Mouse (Mus musculus) frontal cortex, adult 2 months (tissue): ENCODE data around the gene Rfx2. TPM values are rescaled to one million over a fixed set of nuclear protein-coding genes. Genes with fewer than 3 reads are reported as not detected.

Experiments
- DNase-seq, 2 experiments: peaks; one replicate each; pipeline ENCODE4 v3.0.0; 2022; ENCODE audit warnings: low spot score in 1 of 2; ENCODE audit errors: extremely low spot score in 1 of 2
- polyA plus RNA-seq: library from polyadenylated mRNA; depleted of rRNA; stranded (reverse); fragments of >200 nt; gene quantifications from 2 replicates; pipeline ENCODE4 v1.2.3, GENCODE M21; 2012

The Rfx2 gene
- polyA plus RNA-seq, 1 experiment: 4.0 TPM

DNA sequence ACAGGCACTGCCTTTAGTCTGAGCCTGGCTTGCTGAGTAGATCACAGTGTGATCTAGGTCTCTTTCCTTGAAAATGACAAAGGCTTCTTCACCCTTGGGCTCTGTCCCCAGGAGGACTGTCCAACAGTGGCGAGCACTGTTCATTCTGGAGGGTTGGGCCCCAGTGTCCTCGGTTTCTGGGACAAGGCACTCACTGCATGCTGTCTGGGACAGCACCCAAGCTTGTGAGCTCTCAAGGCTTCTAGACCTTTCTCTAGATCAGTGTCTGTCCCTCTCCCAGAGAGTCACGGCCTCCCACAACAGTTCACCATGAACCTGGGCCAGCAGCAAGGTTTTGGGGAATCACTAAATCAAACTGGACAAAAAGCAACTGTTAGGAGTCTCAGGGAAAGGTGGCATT is 38.2 kb downstream of the Rfx2 start:
- no peak for DNase-seq

DNA sequence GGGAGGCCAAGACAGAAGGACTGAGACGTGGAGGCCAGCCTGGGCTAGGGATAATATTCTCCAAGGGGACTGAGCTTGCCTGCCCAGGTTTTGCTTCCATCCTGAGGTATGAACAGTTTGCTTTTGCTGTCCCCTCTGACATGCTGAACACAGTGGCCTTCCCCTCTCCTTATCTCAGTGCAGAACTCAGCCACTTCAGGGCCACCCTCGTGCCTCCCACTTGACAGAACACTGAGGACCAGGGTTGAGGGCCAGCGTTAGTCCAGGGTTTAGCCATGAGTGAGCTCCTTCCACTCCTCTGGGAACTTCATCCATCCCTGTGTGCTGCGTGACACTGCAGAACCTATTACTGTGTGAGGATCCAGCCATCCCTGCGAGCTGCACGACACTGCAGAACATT is 41.5 kb downstream of the Rfx2 start:
- DNase-seq: no peak

DNA sequence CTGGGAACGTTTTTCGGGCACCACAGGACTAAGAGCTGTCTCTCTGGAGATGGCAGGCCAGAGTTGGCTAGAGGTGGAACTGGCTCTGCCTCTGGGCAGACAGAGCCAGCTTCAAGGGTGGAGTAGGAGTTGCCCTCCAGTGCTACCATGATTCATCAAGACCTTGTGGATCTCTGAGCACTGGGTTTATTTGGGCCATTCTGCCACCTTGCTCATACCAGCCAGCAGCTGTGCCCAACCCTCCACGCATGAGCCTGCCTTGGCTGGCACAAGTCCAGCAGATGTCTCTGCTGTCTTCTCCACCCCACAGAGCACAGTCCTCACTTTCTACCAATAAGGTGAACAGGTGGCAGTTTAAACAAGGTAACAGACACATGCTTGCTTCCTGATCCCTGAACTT is 41.9 kb downstream of the Rfx2 start:
- no peak for DNase-seq

DNA sequence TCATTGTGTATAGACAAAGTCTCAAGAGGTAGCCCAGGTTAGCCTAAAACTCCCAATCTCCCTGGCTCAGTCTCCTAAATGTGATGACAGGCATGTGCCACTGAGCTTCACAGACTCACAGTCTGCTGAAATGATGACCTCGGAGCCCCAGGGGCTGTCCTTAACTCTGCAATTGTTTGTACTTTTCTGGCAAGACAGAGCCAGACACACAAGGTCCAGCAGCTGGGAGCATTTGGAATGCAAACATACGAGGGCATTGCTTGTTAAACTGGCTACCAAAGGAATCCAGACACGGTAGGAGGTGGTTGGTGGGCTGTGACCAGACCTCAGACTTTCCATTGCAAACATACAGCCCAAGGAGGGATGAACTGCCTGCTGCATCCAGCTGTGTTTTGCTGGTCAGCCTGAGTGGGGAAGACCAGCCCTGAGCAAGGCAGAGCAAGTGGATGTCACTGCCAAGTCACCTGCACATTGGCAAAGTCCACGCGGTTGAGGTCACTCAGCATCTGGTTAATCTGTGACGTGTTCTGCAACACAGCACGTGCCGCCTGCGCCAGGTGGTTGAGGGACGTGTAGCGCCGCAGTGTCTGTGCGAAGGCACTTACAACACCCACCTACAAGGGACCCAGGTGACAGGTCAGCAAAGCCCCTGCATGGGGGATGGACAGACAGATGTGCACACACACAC is 50.4 kb downstream of the Rfx2 start:
- no peak for DNase-seq

DNA sequence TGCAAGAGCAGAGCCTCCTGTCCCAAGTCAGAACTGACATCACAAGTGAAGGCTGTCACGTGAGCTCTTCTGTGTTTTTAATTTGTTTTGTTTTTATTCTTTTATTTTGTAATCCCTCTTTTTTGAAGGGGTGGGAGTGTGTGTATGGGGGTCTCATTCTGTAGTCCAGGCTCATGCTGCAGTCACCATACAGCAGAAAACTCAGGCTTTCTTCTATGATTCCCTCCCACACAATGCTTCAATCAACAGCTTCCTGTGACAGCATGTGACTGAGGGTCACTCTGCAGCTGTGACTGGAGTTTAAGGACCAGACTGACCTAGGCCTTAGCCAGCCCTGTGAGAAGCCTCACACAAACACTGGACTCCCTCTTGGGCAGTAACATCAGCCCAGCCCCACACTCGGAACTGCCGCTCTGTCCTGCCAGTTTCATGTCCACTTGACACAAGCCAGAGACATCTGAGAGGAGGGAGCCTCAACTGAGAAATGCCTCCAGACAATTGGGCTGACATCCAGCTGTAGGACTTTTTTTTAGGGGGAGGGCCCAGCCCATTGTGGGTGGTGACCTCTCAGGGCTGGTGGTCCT is 51.9 kb downstream of the Rfx2 start:
- no peak for DNase-seq

DNA sequence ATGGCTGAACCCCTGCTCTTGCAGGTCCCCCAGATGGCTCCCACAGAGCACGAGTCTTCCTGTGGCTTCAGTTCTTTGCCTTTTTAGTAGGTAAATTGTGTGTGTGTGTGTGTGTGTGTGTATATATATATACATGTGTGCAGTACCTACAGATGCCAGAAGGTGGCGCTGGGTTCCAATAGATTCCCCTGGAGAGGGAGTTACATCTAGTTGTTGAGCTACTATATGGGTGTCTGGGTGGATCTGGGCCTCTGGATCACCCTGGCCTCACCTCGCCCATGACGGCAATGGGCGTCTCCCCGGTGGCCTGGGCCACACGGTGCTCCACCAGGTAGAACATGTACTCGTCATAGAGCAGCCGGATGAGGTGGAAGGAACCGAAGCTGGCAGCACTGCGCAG is 53.2 kb downstream of the Rfx2 start:
- no peak for DNase-seq

DNA sequence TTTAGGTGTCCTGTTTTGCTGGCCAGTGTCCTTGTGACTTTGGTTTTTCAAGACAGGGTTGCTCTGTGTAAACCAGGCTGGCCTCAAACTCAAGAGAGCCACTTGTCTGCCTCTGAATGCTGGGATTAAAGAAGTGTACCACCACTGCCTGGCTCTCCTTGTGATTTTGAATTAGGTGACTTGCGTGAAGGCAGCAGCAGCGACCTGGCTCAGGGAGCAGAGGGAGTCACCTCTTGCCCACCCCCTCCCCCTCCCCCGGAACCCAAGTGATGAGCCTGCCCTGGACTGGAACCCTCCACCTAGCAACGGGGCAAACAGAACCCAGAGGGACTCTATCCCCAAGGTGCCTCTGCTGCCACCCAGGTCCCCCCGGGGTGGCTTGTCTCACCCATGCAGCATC is 60.9 kb downstream of the Rfx2 start, which contains the start of gene Prr22:
Gene Prr22, plus strand, starts transcription at position 301 of the 400 bp plus-strand sequence.
- DNase-seq: no peak

DNA sequence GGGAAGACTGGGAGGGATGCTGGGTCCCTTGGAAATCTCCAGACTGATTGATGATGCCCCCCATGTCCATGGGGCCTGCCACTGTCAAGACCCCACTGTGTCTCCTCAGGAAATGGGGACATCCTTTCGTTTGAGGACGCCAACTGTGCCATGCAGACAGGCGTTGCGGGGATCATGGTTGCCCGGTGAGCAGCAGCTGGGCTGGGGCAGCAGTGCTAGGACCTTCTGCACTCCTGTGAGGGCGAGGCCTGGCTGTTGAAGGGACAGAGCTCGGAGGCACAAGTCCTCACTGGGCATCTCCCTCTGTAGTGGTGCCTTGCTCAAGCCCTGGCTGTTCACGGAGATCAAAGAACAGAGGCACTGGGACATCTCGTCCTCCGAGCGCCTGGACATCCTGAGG is 61.9 kb downstream of the Rfx2 start:
- no peak for DNase-seq

DNA sequence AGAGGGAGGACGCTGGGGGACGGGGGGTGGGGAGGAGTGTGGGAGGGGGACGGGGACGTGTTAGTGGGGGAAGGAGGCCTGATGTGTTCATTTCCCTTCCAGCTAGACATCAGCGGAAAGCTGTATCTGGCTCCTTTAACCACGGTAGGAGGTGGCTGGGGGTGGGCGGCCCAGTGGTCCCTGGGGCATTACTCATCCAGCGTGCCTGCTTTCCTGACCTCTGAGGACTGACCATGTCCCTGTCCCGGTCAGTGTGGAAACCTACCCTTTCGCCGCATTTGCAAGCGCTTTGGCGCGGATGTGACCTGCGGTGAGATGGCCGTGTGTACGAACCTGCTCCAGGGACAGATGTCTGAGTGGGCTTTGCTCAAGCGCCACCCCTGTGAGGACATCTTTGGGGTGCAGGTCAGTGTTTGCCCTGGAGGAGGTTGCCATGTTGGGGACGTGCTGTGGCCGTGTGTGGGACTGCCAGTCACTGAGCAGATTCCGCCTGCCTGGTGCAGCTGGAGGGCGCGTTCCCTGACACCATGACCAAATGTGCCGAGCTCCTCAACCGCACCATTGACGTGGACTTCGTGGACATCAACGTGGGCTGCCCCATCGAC is 63.2 kb downstream of the Rfx2 start:
- no peak for DNase-seq

DNA sequence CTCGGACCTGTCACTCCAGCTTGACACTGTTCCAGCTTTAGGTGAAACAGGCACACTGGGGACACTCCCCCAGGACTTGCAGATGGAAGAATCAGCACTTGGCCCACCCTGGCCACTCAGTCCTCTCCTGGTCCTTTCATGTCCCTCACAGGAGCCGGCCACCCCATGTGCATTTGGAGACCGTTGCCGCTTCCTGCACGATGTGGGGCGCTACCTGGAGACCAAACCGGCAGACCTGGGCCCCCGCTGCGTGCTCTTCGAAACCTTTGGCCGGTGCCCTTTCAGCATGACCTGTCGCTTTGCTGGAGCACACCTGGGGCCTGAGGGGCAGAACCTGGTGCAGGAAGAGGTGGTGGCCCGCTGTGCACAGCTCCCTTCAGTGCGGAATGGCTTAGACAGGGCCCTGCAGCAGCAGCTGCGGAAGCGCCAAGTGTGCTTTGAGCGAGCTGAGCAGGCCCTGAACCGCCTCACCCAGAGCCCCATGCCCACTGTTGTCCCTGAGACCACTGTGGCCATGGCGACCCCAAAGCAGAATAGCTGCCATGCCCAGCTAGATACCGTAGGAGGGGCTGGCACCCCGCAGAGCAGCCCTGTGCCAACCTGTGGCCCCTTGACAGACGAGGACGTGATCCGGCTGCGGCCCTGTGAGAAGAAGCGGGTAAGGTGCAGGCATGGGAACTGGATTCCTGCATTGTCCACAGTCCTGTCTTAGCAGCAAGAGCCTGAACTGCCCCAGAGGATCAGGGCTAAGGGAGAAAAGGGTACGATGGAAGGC is 64.0 kb downstream of the Rfx2 start:
- no peak for DNase-seq

DNA sequence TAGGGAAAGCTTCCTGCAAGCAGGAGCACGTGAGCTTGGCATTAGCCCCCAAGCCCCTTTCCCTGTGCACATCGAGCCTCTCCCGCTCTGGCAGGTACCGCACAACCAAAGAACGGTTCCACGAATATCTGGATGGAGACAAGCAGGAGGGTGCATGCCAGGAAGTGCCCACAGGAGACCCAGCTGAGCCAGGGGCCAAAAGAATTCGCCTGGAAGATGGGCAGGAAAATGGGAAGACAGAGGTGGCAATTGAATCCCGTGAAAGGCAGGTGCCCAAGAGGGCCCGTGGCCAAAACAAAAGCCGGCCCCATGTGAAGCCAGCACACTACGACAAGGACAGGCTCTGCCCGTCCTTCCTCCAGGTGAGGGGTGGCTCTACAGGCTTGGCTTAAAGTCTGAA is 65.4 kb downstream of the Rfx2 start:
- no peak for DNase-seq

DNA sequence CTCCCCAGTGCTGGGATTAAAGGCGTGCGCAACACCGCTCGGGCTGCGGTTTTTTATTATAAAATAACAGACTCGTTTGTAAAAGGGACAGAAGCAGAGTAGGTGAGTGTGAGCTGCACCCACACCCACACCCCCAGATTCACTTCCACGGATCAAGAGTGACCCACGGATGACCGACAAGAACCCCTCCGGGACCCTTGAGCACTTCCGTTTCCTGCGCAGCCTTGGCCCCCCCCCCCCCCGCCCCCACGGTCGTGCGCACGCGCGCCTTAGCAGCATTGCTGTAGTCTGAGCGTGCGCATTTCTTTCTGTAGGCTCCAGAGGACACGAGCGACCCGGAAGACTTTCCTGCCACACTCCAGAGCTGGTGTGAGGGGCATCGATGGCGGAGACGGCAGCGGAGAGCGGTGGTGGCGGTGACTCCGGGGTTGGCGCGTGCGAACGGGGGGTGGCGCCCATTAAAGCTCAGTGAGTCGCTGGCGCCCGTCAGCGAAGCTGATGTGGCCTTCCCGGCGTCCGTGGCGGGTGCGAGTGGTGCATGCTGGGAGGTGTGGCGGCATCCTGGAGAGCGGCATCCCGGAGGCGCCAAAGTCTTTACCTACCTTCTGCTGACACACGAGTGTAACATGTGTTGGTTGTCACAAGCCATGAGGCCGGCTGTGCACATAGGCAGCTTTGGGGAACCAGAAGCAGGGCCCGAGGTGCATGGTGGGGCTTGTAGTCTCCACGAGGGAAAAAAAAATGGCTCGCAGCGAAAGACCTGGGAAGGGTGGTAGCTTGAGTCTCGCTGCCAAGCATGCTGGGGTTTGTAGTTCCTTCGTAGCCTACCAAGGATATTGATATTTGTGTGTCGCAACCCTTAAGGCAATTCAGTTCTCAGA is 66.1 kb downstream of the Rfx2 start, which contains the start of gene Dus3l:
Gene Dus3l, plus strand, starts transcription at position 284 of the 881 bp plus-strand sequence.
- peak; percentile 86 to 90 for DNase-seq

DNA sequence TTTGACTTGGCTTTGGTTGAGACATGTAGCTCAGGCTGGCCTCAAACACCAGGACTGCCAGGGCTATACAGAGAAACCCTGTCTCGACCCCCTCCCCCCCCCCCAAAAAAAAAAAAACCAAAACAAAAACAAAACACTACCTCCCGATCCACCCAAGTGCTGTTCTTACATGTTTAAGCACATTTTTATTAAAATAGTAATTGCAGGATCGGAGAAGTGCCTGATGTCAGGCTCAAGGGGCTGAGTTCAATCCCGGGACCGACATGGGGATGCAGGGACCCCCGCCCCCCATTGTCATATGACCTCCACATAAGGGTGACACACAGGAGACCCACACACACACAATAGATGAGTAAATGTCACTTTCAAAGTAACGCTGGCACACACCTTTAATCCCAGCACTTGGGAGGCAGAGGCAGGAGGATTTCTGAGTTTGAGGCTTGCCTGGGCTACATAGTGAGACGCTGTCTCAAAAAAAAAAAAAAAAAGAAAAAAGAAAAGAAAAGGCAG is 67.0 kb downstream of the Rfx2 start:
- no peak for DNase-seq

DNA sequence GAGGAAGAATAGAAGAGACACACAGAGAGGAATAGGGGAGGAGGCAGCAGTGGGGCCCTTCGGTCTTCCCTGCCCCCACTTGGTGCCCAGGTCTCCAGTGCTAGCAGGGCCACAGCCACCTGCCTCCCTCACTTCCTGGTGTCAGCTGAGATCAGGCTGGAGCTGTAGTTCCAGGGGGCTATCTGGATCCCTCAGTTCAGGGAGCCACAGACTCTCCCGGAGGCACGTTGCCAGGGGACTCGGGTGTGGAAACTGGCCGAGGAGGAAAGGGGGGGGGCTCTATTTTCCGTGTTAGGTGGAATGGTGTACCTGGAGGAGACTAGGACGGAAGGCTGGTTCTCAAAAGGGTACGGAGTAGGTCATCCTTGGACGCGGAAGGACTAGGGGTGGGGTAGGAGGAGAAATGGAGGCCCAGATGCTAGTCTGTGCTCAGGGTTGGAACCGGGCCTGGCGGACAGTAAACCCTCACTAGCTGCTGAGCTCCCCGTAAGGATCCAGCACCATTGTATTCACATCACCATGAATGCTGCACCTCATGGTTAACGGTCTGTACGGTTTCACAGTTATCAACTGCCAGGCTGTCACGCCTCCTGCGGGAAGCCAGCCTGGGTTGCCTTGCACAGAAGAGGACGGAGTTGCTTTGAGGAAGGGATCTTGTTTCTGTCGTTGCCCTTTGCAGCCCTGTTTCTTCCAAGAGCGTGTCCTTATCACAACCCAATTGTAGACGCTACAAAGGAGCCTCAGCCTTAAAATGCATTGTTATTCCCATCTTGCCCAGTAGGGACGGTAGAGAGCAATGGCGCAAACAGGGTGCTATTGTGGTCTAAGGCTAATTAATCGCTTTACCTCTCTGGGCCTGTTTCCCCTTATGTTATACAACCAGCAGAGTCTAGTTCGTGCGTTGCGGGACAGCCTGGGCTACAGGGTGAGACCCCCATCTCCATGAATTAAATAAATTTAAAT is 67.8 kb downstream of the Rfx2 start:
- peak in 1 of 2 experiments; percentile 87 for DNase-seq

DNA sequence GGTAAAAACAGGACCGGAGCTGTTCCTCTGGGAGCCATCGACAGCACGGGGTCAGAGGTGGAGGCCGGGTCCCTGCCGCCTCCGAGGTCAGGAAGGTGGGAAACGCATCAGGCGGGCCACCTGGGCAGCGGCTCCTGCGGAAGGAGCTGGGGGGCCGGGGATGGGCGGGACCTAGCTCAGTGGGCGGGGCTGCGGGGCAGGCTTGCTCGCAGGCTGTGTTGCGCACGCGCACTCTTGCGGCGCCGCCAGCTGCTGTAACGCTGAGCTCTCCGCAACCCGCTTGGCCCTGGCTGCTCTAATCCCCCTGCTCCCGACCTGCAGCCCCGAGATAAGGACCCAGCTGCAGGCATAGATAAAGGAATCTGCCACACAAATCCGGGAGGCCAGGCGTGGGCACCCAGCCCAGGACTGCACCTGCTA is 68.8 kb downstream of the Rfx2 start:
- peak in 1 of 2 experiments; percentile 89 for DNase-seq

DNA sequence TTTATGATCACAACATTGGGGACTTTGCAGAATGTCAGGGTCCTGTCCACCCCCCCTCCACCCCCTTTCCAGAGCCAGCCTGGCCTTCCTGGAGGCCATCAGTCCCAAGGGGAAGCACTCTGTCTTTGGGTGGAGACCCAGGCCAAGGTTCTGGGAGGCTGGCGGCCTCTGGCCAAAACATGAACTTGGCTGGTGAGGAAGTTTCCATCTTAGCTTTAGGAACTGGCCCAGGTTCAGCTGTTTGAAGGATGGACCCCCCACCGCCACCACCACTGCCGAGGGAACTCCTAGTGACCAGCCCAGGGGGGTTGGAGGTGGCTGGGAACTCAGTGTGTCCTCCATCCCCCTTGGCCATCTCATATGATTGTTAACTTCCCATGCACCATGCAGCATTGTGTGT is 69.7 kb downstream of the Rfx2 start:
- DNase-seq: no peak

DNA sequence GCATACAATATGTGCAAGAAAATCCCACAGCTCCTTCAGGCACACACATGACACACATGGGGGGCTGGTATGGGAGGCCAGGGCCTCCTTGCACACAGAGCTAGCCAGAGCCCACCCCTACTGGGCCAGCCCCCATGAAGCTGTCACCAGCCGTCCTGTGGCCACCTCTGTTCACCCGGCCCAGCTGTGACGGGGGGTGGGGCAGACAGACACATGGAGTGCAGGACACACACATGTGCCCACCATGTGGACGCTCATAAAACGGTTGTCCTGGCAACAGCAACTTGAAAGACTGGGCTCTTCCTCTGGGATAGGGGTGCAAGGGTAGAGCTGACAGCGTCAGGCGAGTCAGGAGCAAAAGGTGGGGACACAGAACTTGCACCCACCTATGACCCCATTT is 71.6 kb downstream of the Rfx2 start:
- no peak for DNase-seq

DNA sequence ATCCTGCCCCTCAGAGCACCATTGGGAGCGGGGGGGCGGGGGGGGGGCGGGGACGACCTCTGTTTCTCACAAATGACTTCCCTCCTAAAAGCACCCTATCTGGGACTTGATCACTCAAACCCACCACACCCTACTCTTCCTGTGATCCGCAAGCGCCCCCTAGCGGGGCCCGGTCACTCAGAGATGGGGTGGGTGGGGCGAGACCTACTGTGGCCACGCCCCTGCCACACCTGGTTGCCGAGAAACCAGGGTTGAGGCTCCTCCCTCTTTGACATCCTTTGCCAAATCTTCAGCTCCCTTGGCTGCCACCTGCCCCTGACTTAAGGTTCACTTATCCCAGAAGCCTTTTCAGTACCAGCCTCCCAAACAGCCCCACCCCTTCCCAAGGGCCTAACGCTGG is 72.7 kb downstream of the Rfx2 start:
- DNase-seq: peak in 1 of 2 experiments; percentile 80
